Mouse (Mus musculus) embryonic facial prominence, embryonic 14.5 days (tissue): ENCODE results near the gene Igfbp5. TPM values are rescaled to one million over a fixed set of nuclear protein-coding genes. Genes with fewer than 3 reads are reported as not detected.
A peak's percentile ranks its signal among the peaks of the same experiment; 100 is the strongest.

ENCODE experiments used
- ATAC-seq: fragments of 200-750 bp; cut with Nextera tagmentation; 2 replicates; pipeline ENCODE4 v1.8.0; 2017; ENCODE audit warnings: low read depth, moderate number of reproducible peaks, moderate TSS enrichment
- DNase-seq: peaks from one replicate; pipeline ENCODE4 v3.0.0-alpha.2; 2015; ENCODE audit warnings: low spot score
- H3K27ac ChIP-seq: fragments of 300-500 bp; sonication (generic); replicated peaks from 2 replicates; pipeline ENCODE4 v1.5.1; 2014; ENCODE audit warnings: low read depth, mild to moderate bottlenecking, low read length, moderate library complexity
- H3K27me3 ChIP-seq: fragments of 300-500 bp; sonication (generic); replicated peaks from 2 replicates; pipeline ENCODE4 v1.6.1; 2014; ENCODE audit warnings: low read length; ENCODE audit not compliant: control insufficient read depth, insufficient read depth
- H3K36me3 ChIP-seq: fragments of 300-500 bp; sonication (generic); 2 replicates; pipeline ENCODE4 v1.6.1; 2014; ENCODE audit warnings: low read length, mixed read lengths; ENCODE audit not compliant: control insufficient read depth, insufficient read depth
- H3K4me1 ChIP-seq: fragments of 300-500 bp; sonication (generic); 2 replicates; pipeline ENCODE4 v1.6.1; 2014; ENCODE audit warnings: antibody characterized with exemption, low read length; ENCODE audit not compliant: control insufficient read depth, insufficient read depth
- H3K4me2 ChIP-seq: fragments of 300-500 bp; sonication (generic); 2 replicates; pipeline ENCODE4 v1.6.1; 2014; ENCODE audit warnings: low read depth, mild to moderate bottlenecking, low read length, moderate library complexity, mixed read lengths
- H3K4me3 ChIP-seq: fragments of 300-500 bp; sonication (generic); 2 replicates; pipeline ENCODE4 v1.5.1; 2014; ENCODE audit warnings: low read depth, mild to moderate bottlenecking, low read length
- H3K9ac ChIP-seq: fragments of 300-500 bp; sonication (generic); 2 replicates; pipeline ENCODE4 v1.6.1; 2014; ENCODE audit warnings: low read depth, mild to moderate bottlenecking, low read length, moderate library complexity, mixed read lengths
- H3K9me3 ChIP-seq: fragments of 300-500 bp; sonication (generic); 2 replicates; pipeline ENCODE4 v1.6.1; 2016; ENCODE audit warnings: low read length; ENCODE audit not compliant: control insufficient read depth
- WGBS: fragments of 180-500 bp; shearing (Covaris S2); extraction: QIAGEN DNeasy Blood & Tissue Kit; methylation state at CpG from one replicate; pipeline ENCODE4 v1.1.7; 2014; 5-methylcytosine and 5-hydroxymethylcytosine counted together
- polyA plus RNA-seq: library from polyadenylated mRNA; unstranded; fragments of >200 nt; fragmentation: Nextera tagmentation; extraction: Ambion mirVana; gene quantifications from 2 replicates; pipeline ENCODE4 v1.2.1, GENCODE M21; 2014

Gene Igfbp5
- polyA plus RNA-seq, 1 experiment from 2014 or later = 131 TPM

GRCm38 (mm10) chr1:72878473-72879318 is 4.0 kb upstream of the Igfbp5 start:
- H3K4me3 ChIP-seq = 0 out of 2 replicates have a peak overlapping the region, but pooled peaks have one; percentile 11
- H3K4me1 ChIP-seq = peaks cover 18% of the 10 kb centered on the region
- H3K27me3 ChIP-seq = no peaks in the 10 kb centered on the region; the same call in 1 of the 2 replicates
- ATAC-seq (peak; percentile 16; the same call in 1 of the 2 replicates), DNase-seq (peak; percentile 87)
- H3K9ac ChIP-seq = peak overlapping the region; percentile 11; the same call in 1 of the 2 replicates
- H3K27ac ChIP-seq = peak overlapping the region; percentile 66
- H3K36me3 ChIP-seq = no peaks in the 10 kb centered on the region
- H3K9me3 ChIP-seq = no peaks in the 10 kb centered on the region
- H3K4me2 ChIP-seq = peak overlapping the region; percentile 31
- WGBS = 24% methylated on average over 25 of the region's 25 CpGs

GRCm38 (mm10) chr1:72877892-72878291 is 3.2 kb upstream of the Igfbp5 start:
- DNase-seq (peak; percentile 86), ATAC-seq (0 out of 2 replicates have a peak, but pooled peaks have one; percentile 39)
- no peaks in the 10 kb centered on the region for H3K9me3 ChIP-seq
- no peak overlapping the region for H3K4me3 ChIP-seq
- WGBS = 5% methylated on average over 3 of the region's 3 CpGs
- H3K36me3 ChIP-seq = no peaks in the 10 kb centered on the region
- peak overlapping the region; percentile 66 for H3K27ac ChIP-seq
- H3K9ac ChIP-seq = peak overlapping the region; percentile 11; the same call in 1 of the 2 replicates
- peaks cover 18% of the 10 kb centered on the region for H3K4me1 ChIP-seq
- peak overlapping the region; percentile 31 for H3K4me2 ChIP-seq
- no peaks in the 10 kb centered on the region; the same call in 1 of the 2 replicates for H3K27me3 ChIP-seq

- H3K4me3 ChIP-seq = no peak overlapping the region
- WGBS = 21% methylated on average over 3 of the region's 3 CpGs
- ATAC-seq = no peak
- no peaks in the 10 kb centered on the region for H3K36me3 ChIP-seq
- peaks cover 5% of the 10 kb centered on the region; the same call in 1 of the 2 replicates for H3K27me3 ChIP-seq
- no peak overlapping the region for H3K9ac ChIP-seq
- DNase-seq = peak; percentile 75
- no peaks in the 10 kb centered on the region for H3K9me3 ChIP-seq
- H3K27ac ChIP-seq = no peak overlapping the region
- peaks cover 18% of the 10 kb centered on the region for H3K4me1 ChIP-seq
- H3K4me2 ChIP-seq = peak overlapping the region; percentile 88; the same call in 1 of the 2 replicates
Observed at GRCm38 (mm10) chr1:72876111-72876510, 1.4 kb upstream of the Igfbp5 start.

GRCm38 (mm10) chr1:72875708-72876107 is 1.0 kb upstream of the Igfbp5 start:
- Histone ChIP-seq H3K9me3 (no peaks in the 10 kb centered on the region), H3K4me3 (peak overlapping the region; percentile 62; the same call in 1 of the 2 replicates), H3K27me3 (peaks cover 5% of the 10 kb centered on the region; the same call in 1 of the 2 replicates), H3K4me1 (peaks cover 18% of the 10 kb centered on the region), H3K27ac (no peak overlapping the region), H3K36me3 (no peaks in the 10 kb centered on the region), H3K4me2 (peak overlapping the region; percentile 88), H3K9ac (no peak overlapping the region)
- ATAC-seq = no peak
- 6% methylated on average over 3 of the region's 3 CpGs for WGBS
- DNase-seq = no peak

GRCm38 (mm10) chr1:72873511-72874286 is 985 bp downstream of the Igfbp5 start:
- peak overlapping the region; percentile 93 for H3K27ac ChIP-seq
- H3K36me3 ChIP-seq = no peaks in the 10 kb centered on the region
- DNase-seq = peak; percentile 58
- under 1% methylated on average over 41 of the region's 43 CpGs for WGBS
- peak overlapping the region; percentile 62 for H3K4me3 ChIP-seq
- H3K9ac ChIP-seq = peak overlapping the region; percentile 78
- peak overlapping the region; percentile 88 for H3K4me2 ChIP-seq
- H3K9me3 ChIP-seq = no peaks in the 10 kb centered on the region
- peaks cover 5% of the 10 kb centered on the region; the same call in 1 of the 2 replicates for H3K27me3 ChIP-seq
- ATAC-seq = peak; percentile 5; the same call in 1 of the 2 replicates
- H3K4me1 ChIP-seq = peaks cover 25% of the 10 kb centered on the region

- Histone ChIP-seq H3K4me3 (peak overlapping the region; percentile 62), H3K9ac (peak overlapping the region; percentile 78), H3K4me2 (peak overlapping the region; percentile 88), H3K36me3 (no peaks in the 10 kb centered on the region), H3K27ac (peak overlapping the region; percentile 93), H3K9me3 (no peaks in the 10 kb centered on the region), H3K27me3 (peaks cover 5% of the 10 kb centered on the region; the same call in 1 of the 2 replicates), H3K4me1 (peaks cover 19% of the 10 kb centered on the region)
- DNase-seq (peak; percentile 43), ATAC-seq (no peak)
- WGBS = under 1% methylated on average over 16 of the region's 16 CpGs
Observed at GRCm38 (mm10) chr1:72873078-72873477, 1.6 kb downstream of the Igfbp5 start.

GRCm38 (mm10) chr1:72872521-72872920 is 2.2 kb downstream of the Igfbp5 start:
- H3K27ac ChIP-seq = peak overlapping the region; percentile 93

More at GRCm38 (mm10) chr1:72872521-72872920, 2.2 kb downstream of the Igfbp5 start:
- H3K4me1 ChIP-seq = peaks cover 19% of the 10 kb centered on the region
- 2% methylated on average over 8 of the region's 8 CpGs for WGBS
- peak overlapping the region; percentile 62 for H3K4me3 ChIP-seq
- H3K9ac ChIP-seq = peak overlapping the region; percentile 78
- H3K9me3 ChIP-seq = no peaks in the 10 kb centered on the region
- peaks cover 5% of the 10 kb centered on the region; the same call in 1 of the 2 replicates for H3K27me3 ChIP-seq
- H3K4me2 ChIP-seq = peak overlapping the region; percentile 88
- peak; percentile 95 for DNase-seq
- no peaks in the 10 kb centered on the region for H3K36me3 ChIP-seq
- ATAC-seq = peak; percentile 58
